Mouse (Mus musculus): ENCODE measurements around the gene Synpo2l. TPM values are rescaled to one million over a fixed set of nuclear protein-coding genes. Genes with fewer than 3 reads are reported as not detected.
"Not testable (repeated sequence)": the region's sequence is repeated elsewhere in the genome, so short reads cannot be mapped to it uniquely, and the experiment has no call there.

Synpo2l gene
- total RNA-seq (2021) = under 1 TPM; 0.21 to 0.29 TPM
- long read RNA-seq = 0 reads

DNA sequence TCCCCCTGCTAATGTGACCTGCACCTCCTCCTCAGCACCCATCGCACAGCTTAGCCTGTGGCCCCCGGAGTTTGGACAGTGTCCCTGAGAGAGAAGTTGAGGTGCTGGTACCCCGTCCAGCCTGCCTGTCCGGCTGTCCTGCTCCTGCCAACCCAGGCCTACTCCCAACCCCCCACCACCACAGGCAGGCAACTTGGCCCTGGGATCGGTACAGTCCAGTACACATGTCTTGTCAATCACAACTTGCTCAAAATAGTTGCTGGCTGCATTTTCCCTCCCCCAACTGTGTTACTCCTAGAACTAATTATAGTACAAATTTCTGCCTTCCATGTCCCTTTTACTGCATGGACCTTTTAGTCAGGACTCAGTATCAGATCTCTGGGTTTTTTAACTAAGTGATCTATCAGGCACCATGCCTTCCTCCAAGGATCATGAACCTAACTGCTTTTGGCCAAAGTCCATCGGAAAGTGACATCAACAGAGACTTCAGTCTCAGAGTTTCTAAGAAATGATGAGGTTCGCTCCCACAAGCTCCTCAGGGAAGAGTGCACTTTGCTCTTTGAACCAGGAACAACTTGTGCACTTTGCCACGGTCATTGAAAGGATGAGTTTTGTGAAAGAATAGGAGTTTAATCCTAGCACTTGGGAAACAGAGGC lies at the start of gene Synpo2l:
Gene Synpo2l, minus strand, starts transcription at position 201 of the 657 bp plus-strand sequence.
- DNase-seq (ENCODE audit: low spot score in 2 of 2) = no peak

DNA sequence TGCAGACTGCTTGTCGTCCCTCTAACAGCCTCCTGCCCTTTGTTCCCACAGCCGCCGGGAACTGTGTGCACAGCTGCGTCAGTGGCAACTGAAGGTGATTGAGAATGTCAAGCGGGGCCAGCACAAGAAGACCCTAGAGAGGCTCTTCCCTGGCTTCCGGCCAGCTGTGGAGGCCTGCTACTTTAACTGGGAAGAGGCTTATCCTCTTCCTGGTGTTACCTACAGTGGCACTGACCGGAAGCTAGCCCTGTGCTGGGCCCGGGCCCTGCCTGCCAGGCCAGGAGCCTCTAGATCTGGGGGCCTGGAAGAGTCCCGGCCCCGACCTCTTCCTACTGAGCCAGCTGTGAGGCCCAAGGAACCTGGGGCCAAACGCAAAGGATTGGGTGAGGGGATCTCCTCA lies 45.7 kb upstream of the Synpo2l start:
- no peak for DNase-seq (ENCODE audit: low spot score in 2 of 2)

DNA sequence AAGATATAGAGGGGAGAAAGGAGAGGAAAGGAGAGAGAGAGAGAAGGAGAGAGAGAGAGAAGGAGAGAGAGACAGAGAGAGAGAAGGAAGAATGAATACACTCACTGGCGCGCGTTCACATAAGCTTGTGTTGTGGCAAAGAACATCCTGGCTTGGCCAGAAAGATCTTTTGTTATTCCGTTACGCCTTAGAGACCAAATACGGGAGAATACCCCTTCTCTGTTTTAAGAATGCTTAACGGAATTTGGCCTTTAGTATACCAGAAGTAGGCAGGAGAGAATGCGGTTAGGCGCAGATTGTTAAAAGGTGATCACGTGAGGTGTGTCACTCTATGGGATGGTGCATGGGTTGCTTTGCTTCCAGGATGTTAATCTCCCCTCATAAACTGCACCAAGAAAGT lies 40.1 kb upstream of the Synpo2l start:
- no peak for DNase-seq (ENCODE audit: low spot score in 2 of 2)

DNA sequence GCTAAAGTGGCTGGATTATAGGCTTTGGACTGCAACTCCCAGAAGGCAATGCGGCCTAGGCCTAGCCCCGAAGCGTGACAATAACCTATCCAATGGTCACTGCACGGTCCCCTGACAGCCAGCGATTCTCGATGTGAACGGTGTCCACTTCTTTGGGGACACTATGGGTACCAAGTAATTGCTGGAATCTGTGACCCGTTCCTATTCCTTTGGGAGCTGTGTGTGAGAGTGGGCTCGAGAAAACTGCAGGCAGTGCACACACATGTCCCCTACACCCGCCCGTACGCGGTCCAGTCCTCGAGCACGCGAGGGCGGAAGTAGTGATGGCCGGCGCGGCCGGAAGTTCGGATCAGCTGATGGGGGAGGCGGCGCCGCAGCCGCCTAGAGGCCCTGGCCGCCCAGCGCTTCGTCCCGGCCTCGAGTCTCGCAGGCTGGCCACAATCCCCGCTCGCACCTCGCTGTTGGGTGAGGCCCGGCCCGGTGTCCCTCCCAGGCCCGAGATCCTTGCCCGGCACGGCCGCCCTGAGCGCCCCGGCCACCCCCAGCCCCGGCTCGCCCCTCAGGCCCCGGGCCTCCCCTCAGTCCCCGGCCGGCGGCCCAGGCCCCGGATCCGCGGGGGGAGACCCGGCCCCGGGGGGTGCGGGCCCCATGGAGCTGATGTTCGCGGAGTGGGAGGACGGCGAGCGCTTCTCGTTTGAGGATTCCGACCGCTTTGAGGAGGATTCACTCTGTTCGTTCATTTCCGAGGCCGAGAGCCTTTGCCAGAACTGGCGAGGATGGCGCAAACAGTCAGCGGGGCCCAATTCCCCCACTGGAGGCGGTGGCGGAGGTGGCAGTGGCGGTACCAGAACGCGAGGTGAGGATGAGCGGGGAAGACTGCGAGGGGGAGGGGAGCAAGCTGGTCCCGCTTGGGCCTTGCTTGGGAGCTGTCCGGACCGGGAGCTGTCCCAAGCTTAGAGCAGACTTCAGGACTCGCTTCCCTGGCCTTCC lies 39.3 kb upstream of the Synpo2l start, which contains the start of gene Zswim8:
Gene Zswim8, plus strand, starts transcription at position 352 of the 990 bp plus-strand sequence.
- peak; percentile 87 to 90 for DNase-seq (ENCODE audit: low spot score in 2 of 2)

DNA sequence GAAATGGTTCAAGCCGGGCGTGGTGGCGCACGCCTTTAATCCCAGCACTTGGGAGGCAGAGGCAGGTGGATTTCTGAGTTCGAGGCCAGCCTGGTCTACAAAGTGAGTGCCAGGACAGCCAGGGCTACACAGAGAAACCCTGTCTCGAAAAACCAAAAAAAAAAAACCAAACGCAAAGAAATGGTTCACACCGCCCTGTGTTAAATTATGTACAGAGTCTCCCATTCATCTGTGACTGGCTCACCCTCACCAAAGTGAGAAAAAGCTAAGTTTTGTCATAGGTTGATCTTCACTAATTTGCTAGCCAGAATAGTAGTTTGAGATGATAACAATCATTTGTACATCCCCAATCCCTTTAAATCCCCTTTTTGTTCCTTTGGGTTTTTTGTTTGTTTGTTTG lies 35.3 kb upstream of the Synpo2l start:
- DNase-seq (ENCODE audit: low spot score in 2 of 2) = not testable (repeated sequence)

DNA sequence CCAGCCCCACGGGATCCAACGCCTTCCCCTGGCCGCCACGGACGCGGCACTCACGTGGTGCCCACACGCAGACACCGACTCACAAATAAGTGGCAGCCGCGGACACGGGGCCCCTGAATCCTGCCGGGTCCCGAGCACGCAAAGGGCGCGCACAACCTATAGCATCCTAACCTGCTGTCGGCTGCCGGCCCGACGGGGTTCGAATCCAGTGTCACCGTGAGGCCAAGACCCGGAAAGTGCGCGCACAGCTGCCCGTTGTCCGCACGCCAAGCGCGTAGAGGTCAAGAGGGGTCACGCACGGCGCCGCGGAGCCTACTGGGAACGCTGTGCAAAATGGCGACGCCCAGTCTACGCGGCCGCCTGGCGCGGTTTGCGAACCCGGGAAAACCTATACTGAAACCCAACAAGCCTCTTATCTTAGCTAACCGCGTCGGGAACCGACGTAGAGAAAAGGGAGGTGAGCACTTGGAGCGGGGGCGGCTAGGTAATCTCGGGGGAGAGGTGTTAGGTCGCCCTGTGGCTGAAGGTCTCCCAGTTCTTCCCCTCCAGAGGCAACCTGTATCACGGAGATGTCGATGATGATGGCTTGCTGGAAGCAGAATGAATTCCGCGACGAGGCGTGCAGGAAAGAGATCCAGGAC lies 34.7 kb upstream of the Synpo2l start, which contains the start of gene Chchd1:
Gene Chchd1, plus strand, starts transcription at position 266 of the 641 bp plus-strand sequence.
- DNase-seq (ENCODE audit: low spot score in 2 of 2) = peak; percentile 94 to 95

DNA sequence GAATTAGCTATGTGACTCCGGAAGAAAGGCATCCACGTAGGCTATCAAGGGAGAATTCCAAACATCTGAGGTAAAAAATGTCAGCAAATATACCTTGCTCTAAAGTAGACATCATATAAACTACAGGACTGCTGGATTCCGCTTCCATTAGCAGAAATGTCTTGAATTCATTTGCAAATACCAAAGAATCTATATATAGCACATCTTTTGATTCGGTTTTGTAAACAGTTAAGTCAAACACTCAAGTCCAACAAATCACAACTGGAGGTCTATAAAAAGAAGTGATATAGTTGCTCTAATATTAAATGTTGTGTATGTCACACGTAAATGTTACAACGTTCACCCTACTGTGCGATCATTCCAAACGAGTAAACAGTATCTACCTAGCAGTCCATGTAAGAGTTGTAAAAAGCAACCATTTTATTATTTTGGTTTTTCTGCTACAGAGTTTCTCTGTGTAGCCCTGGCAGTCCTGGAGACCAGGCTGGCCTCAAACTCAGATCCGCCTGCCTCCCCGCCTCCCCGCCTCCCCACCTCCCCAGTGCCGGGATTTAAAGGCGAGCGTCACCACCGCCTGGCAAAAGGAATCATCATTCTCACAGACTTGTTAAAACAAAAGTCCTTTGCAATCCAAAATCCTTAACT lies 34.1 kb upstream of the Synpo2l start:
- no peak for DNase-seq (ENCODE audit: low spot score in 2 of 2)

DNA sequence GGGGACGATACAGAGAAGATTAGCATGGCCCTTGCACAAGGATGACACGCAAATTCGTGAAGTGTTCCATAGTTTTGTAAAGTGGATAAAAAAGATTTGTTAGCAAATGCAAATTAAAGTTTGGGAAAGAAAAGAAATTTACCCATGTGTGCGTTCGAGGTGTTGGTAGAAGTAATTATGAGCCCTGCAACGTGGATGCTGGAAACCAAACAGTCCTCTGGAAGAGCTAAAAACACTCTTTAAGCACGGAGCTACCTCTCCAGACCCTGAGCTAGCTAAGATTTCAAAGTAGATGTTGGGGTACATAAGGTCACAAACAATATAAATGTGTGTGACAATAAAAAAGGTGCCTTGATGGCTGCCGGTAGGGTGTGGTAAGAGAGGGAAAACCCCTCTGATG lies 33.4 kb upstream of the Synpo2l start:
- no peak for DNase-seq (ENCODE audit: low spot score in 2 of 2)

DNA sequence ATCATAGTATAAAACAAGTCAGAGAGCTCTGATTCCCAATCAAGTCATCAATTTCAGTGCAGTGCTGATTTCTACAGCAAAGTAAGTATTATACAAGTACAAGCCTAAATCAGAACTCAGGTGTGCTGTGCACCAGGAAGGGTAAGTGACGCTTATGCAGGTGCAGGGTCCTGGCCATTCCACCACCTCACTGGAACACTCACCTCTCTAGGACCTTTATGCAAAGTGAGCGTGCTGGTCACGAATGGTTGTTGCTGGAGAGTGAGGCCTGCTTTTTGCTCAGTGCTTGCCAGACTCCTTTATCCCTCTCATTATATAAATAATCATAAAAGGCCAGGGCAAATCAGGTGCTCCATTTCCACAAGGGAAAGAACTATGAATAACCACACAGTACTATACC lies 32.2 kb upstream of the Synpo2l start:
- DNase-seq (ENCODE audit: low spot score in 2 of 2) = no peak

DNA sequence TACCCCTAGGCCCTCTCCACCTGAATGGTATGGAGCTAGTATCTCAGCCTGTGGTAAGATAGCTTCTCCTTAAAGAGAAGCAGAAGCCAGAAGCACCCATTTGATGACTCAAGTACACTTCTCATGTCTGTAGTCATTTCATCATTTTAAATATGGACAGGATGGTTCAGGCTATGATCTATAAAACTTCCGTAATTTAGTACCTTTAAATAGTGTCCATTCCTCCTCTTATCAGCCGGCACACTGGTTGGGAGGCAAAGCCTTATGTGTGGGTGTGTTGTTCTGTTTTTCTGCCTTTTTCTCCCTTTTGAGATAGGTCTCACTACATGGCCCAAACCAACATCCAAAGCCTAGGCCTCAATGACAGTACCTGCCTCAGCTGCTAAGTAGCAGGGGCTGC lies 30.4 kb upstream of the Synpo2l start:
- DNase-seq (ENCODE audit: low spot score in 2 of 2) = no peak

DNA sequence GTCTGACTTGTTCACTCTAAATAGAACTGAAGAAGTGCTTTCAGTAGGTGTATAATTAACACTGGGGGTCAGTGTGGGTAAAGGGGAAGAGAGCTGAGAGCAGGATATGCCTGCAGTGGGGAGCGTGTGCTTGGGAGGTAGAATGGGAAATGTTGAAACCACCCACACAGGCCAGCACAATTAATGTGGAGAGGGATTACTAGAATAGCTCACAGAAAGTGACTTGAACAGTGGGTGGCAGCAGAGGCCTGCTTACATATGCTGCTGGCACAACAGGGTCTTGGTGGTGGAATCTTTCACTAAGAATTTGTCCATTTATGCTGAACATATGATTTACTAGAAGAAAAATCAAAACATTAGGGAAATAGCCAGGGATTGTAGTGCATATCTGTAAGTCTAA lies 28.8 kb upstream of the Synpo2l start:
- DNase-seq (ENCODE audit: low spot score in 2 of 2) = peak; percentile 49 to 70

DNA sequence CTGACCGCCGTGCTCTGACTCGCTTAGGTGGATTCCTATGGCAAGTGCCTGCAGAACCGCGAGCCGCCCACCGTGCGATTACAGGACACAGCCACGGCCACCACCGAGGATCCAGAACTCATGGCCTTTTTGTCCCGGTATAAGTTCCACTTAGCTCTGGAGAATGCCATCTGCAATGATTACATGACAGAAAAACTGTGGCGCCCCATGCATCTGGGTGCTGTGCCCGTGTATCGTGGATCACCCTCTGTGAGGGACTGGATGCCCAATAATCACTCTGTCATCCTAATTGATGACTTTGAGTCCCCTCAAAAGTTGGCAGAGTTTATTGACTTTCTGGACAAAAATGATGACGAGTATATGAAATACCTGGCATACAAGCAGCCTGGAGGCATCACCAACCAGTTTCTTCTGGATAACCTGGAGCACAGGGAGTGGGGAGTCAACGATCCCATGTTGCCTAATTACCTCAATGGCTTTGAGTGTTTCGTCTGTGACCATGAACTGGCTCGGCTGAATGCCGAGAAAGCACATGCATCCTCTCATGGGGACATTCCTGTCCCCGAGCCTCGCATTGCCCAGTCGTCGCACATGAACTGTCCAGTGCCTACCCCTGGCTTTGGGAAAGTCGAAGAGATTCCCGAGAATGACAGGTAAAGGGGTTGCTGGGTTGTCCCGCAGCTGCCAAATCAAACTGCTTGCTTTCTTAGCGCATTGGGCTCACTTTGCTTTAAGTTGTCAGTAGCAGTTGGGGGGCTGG lies 27.8 kb upstream of the Synpo2l start:
- peak in 1 of 2 experiments; percentile 16 for DNase-seq (ENCODE audit: low spot score in 2 of 2)

DNA sequence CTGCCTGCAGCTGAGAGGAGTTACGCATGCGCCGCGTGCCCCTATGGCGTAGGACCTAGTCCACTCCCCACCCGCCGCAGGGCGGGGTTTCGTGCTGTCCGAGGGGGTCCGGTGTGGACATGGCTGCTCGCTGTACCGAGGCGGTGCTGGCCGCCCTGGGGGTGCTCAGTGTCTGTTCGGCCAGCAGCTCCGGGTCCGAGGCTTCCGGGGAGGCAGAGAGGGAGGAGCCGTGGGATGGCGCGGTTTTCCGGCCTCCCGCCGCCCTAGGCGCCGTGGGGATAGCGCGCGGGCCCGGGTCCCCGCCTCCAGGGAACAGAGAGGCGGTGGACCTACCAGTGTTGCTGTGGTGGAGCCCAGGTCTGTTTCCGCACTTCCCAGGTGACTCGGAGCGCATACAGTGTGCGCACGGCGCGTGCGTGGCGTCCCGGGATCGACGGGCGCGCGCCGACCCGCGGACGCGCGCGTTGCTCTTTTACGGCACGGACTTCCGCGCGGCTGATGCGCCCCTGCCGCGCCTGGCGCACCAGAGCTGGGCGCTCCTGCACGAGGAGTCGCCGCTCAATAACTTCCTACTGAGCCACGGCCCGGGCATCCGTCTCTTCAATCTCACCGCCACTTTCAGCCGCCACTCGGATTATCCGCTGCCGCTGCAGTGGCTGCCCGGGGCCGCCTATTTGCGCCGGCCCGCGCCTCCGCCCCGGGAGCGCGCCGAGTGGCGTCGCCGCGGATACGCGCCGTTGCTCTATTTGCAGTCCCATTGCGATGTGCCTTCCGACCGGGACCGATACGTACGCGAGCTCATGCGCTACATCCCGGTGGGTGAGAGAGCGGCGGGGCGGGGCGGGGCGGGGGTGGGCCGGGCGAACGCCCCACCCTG lies 27.0 kb upstream of the Synpo2l start, which contains the start of gene Fut11:
Gene Fut11, plus strand, starts transcription at position 85 of the 877 bp plus-strand sequence.
- DNase-seq (ENCODE audit: low spot score in 2 of 2) = peak; percentile 82 to 89

DNA sequence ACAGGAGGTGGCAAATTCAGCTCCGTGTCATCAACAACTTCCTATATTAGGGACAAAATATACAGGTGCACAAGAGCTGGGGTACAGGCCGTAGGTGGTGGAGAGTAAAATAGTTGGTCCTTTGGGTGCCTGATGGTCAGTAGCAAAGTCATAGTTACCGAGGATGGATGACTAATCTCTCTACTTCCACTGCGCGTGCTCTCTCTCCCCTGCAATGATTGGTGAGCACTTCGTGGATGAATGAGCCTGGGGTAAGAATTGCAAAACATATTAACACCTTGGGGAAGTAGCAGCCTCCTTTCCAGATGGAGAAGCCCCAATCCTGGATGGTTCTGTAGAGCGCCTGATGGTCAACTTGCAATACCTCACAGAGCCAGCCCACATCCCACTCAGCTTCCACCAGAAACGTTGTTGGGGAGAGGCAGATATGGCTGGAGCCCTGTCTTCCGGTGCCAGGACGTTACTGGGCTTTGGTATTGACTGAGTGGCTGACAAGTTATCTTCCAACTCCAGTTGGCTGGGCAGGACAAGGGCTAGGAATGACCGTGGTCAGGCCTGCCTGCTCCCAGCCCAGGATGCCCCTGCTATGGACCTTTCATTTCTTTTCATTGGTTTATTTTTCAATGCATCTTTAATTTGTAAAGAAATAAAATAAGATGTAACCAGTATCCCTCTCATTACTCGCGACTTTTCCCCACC lies 26.2 kb upstream of the Synpo2l start:
- DNase-seq (ENCODE audit: low spot score in 2 of 2) = peak in 1 of 2 experiments; percentile 35

DNA sequence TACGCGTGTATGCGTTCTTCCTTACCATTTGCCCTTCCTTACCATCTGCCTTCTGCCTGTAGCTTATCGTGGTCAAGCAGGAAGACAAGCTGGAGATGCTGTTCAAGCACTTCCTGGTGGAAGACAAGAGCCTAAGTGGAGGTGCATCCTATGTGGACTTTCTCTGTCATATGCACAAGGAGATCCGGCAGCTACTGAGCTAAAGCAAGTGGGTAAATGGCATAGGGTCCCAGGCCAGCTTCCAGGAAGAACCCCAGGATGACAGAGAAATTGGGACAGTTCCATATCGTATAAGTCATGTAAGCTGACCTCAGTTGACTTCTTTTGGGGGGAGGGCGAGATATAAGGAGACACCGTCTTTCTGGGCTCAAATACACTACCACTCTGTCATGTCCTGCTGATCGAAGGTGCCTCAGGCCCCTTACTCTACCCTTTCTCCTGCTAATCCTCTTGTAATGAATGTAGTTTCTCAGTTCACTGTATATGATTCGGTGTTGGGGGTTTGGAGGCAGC lies 25.5 kb upstream of the Synpo2l start:
- no peak for DNase-seq (ENCODE audit: low spot score in 2 of 2)

DNA sequence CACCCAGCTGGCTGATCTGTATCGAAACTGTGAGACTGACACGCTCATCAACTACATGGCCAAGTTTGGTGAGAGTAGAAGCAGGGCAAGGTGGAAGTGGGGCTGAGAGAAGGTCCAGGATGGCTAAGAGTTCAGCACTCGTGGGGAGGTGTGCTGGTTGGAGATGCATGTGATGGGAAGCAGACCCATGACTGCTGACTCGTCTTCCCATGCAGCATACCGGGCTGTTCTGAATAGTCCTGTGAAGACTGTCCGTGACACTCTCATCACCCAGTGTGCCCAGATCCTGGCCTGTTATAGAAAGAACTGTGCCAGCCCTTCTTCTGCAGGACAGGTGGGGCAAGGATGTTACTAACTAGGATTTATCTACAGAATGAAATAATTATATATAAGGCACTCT lies 23.6 kb upstream of the Synpo2l start:
- DNase-seq (ENCODE audit: low spot score in 2 of 2) = no peak

DNA sequence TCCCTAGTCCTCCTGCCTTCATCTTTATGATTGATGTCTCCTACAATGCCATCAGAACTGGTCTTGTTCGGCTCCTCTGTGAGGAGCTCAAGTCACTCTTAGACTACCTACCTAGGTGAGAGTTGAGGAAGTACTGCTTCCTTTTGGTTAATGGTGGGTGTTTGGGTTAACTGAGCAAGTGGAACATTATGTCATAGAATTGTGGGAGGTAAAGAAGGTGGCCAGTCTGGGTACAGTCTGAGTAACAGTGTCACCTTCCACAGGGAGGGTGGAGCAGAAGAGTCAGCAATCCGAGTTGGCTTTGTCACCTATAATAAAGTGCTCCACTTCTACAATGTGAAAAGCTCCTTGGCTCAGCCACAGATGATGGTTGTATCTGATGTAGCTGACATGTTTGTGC lies 20.9 kb upstream of the Synpo2l start:
- DNase-seq (ENCODE audit: low spot score in 2 of 2) = no peak

DNA sequence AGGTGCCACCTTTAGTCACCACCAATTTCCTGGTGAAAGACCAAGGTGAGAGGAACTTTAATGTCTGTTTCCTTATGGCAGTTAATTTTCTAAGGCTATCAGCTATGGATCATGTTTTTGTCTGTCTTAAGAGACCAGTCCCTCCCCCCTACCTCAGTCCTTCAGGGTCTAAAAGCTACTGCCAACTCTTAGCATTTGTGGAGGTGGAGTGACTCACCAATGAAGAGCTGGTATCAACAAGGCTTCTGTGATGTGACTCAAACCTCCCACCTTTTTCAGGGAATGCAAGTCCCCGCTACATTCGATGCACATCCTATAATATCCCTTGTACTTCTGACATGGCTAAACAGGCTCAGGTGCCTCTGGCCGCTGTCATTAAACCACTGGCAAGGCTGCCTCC lies 18.4 kb upstream of the Synpo2l start:
- DNase-seq (ENCODE audit: low spot score in 2 of 2) = no peak

Measured in layer of hippocampus, postnatal 10 days (tissue).